Mouse (Mus musculus) embryonic fibroblast, embryonic 13.5 days (primary cell): Measurements from ENCODE around the gene Bcdin3d.

Source experiments
- CTCF ChIP-seq: IDR thresholded peaks from 2 replicates; pipeline ENCODE4 v1.5.1; 2011; ENCODE audit warnings: mild to moderate bottlenecking, control low read depth, low read length, moderate library complexity, borderline replicate concordance; ENCODE audit not compliant: insufficient read depth
- POLR2A ChIP-seq: IDR thresholded peaks from 2 replicates; pipeline ENCODE4 v1.6.1; 2011; ENCODE audit warnings: low read depth, mild to moderate bottlenecking, control low read depth, low read length, moderate library complexity

GRCm38 (mm10) chr15:99499726-99500125 is 25.2 kb upstream of the Bcdin3d start:
- no peak for TF ChIP-seq CTCF
- no peak for TF ChIP-seq POLR2A
